Mouse (Mus musculus) CH12.LX (cell line): Measurements from ENCODE around the gene Olfr263. TPM values are rescaled to one million over a fixed set of nuclear protein-coding genes. Genes with fewer than 3 reads are reported as not detected.
A peak's percentile ranks its signal among the peaks of the same experiment; 100 is the strongest.

ENCODE experiments used
- DNase-seq: peaks from one replicate; pipeline ENCODE4 v3.0.0-alpha.2; 2013; ENCODE audit errors: extremely low read depth
- H3K27ac ChIP-seq: 2 replicates; pipeline ENCODE4 v1.5.1; 2012; ENCODE audit warnings: low read depth, mild to moderate bottlenecking, control low read depth, moderate library complexity; ENCODE audit not compliant: insufficient read depth
- H3K27me3 ChIP-seq: replicated peaks from 2 replicates; pipeline ENCODE3; 2012; ENCODE audit warnings: inconsistent platforms
- H3K36me3 ChIP-seq, 2 experiments: replicated peaks in 1 of 2; 2 replicates each; pipeline versions ENCODE3 to v1.6.1; 2012; ENCODE audit warnings: inconsistent platforms in 1 of 2, low read length in 1 of 2, mild to moderate bottlenecking in 1 of 2, mixed read lengths in 1 of 2, moderate library complexity in 1 of 2; ENCODE audit not compliant: control insufficient read depth in 1 of 2, insufficient read depth in 1 of 2
- H3K4me1 ChIP-seq, 2 experiments: 2 replicates each; pipeline ENCODE4 v1.6.1; 2012; ENCODE audit warnings: inconsistent platforms in 1 of 2, moderate library complexity in 1 of 2; ENCODE audit not compliant: insufficient read depth in 2 of 2, control insufficient read depth in 1 of 2
- H3K4me2 ChIP-seq: 2 replicates; pipeline ENCODE4 v1.6.1; 2012; ENCODE audit warnings: low read depth, mild to moderate bottlenecking, control low read depth; ENCODE audit not compliant: poor library complexity, insufficient read depth, severe bottlenecking
- H3K4me3 ChIP-seq, 3 experiments: fragments of 150-350 bp in 1 of 3; sonication (generic) in 1 of 3; replicated peaks in 1 of 3; 2 replicates each; pipeline versions ENCODE3 to v1.5.1; 2011 to 2012; ENCODE audit warnings: low read depth in 2 of 3, low read length in 2 of 3, mild to moderate bottlenecking in 2 of 3, moderate library complexity in 2 of 3, control low read depth in 1 of 3, improper control_type of control experiment in 1 of 3, inconsistent platforms in 1 of 3, mixed read lengths in 1 of 3; ENCODE audit not compliant: poor library complexity in 1 of 3
- H3K79me2 ChIP-seq: replicated peaks from 2 replicates; pipeline ENCODE4 v1.6.1; 2012; ENCODE audit warnings: mild to moderate bottlenecking, moderate library complexity; ENCODE audit not compliant: control insufficient read depth, poor library complexity, insufficient read depth, severe bottlenecking; ENCODE audit errors: extremely low read depth
- H3K9ac ChIP-seq: 2 replicates; pipeline ENCODE4 v1.6.1; 2012; ENCODE audit warnings: low read depth, mild to moderate bottlenecking, control low read depth, moderate library complexity; ENCODE audit not compliant: insufficient read depth
- H3K9me3 ChIP-seq: replicated peaks from 2 replicates; pipeline ENCODE3; 2012; ENCODE audit warnings: low read length, inconsistent platforms, mixed read lengths
- BHLHE40 ChIP-seq: IDR thresholded peaks from 2 replicates; pipeline ENCODE4 v1.6.1; 2011; ENCODE audit warnings: mild to moderate bottlenecking, low read depth, low read length, improper control_type of control experiment
- CHD1 ChIP-seq: IDR thresholded peaks from 2 replicates; pipeline ENCODE4 v1.6.1; 2012; ENCODE audit warnings: low read depth, low read length, improper control_type of control experiment, inconsistent platforms
- CHD2 ChIP-seq: IDR thresholded peaks from 2 replicates; pipeline ENCODE4 v1.6.1; 2011; ENCODE audit warnings: low read length, improper control_type of control experiment
- CTCF ChIP-seq, 2 experiments: IDR thresholded peaks in 1 of 2; conservative IDR thresholded peaks in 1 of 2; 2 replicates each; pipeline ENCODE4 v1.5.1; 2011 to 2012; ENCODE audit warnings: low read depth in 2 of 2, low read length in 2 of 2, improper control_type of control experiment in 1 of 2, inconsistent platforms in 1 of 2, mild to moderate bottlenecking in 1 of 2, moderate library complexity in 1 of 2
- E2F4 ChIP-seq: IDR thresholded peaks from 2 replicates; pipeline ENCODE4 v1.6.1; 2011; ENCODE audit warnings: low read depth, low read length, improper control_type of control experiment; ENCODE audit not compliant: insufficient replicate concordance
- ELF1 ChIP-seq: IDR thresholded peaks from 2 replicates; pipeline ENCODE4 v1.6.1; 2014; ENCODE audit warnings: low read depth, mild to moderate bottlenecking, inconsistent platforms, low read length, improper control_type of control experiment
- EP300 ChIP-seq: IDR thresholded peaks from 2 replicates; pipeline ENCODE4 v1.6.1; 2011; ENCODE audit warnings: low read length, improper control_type of control experiment
- GABPA ChIP-seq: IDR thresholded peaks from 2 replicates; pipeline ENCODE4 v1.6.1; 2012; ENCODE audit warnings: low read depth, low read length, improper control_type of control experiment, inconsistent platforms; ENCODE audit not compliant: insufficient replicate concordance
- IRF4 ChIP-seq: IDR thresholded peaks from 2 replicates; pipeline ENCODE4 v1.6.1; 2014; ENCODE audit warnings: low read depth, mild to moderate bottlenecking, inconsistent platforms, low read length, improper control_type of control experiment
- JUND ChIP-seq: conservative IDR thresholded peaks from 2 replicates; pipeline ENCODE4 v1.6.1; 2011; ENCODE audit warnings: low read depth, low read length, improper control_type of control experiment
- KAT2A ChIP-seq: IDR thresholded peaks from 2 replicates; pipeline ENCODE4 v1.6.1; 2012; ENCODE audit warnings: low read length, improper control_type of control experiment, inconsistent platforms; ENCODE audit not compliant: insufficient replicate concordance
- MAZ ChIP-seq: IDR thresholded peaks from 2 replicates; pipeline ENCODE4 v1.6.1; 2012; ENCODE audit warnings: low read depth, mild to moderate bottlenecking, inconsistent platforms, low read length, improper control_type of control experiment, moderate library complexity
- MXI1 ChIP-seq: IDR thresholded peaks from 2 replicates; pipeline ENCODE4 v1.6.1; 2011; ENCODE audit warnings: mild to moderate bottlenecking, low read depth, low read length, improper control_type of control experiment
- NELFE ChIP-seq: IDR thresholded peaks from 2 replicates; pipeline ENCODE4 v1.6.1; 2011; ENCODE audit warnings: low read depth, low read length, improper control_type of control experiment
- PAX5 ChIP-seq: IDR thresholded peaks from 2 replicates; pipeline ENCODE4 v1.6.1; 2012; ENCODE audit warnings: low read length, inconsistent platforms, mixed read lengths
- POLR2AphosphoS2 ChIP-seq: IDR thresholded peaks from 2 replicates; pipeline ENCODE4 v1.6.1; 2011; ENCODE audit warnings: low read depth, low read length, improper control_type of control experiment
- RCOR1 ChIP-seq: conservative IDR thresholded peaks from 2 replicates; pipeline ENCODE4 v1.6.1; 2012; ENCODE audit warnings: low read depth, mild to moderate bottlenecking, inconsistent platforms, low read length, improper control_type of control experiment
- SMC3 ChIP-seq: IDR thresholded peaks from 2 replicates; pipeline ENCODE4 v1.6.1; 2011; ENCODE audit warnings: low read depth, low read length, improper control_type of control experiment
- TBP ChIP-seq: conservative IDR thresholded peaks from 2 replicates; pipeline ENCODE4 v1.6.1; 2011; ENCODE audit warnings: low read depth, low read length, improper control_type of control experiment
- TCF12 ChIP-seq: IDR thresholded peaks from 2 replicates; pipeline ENCODE4 v1.6.1; 2014; ENCODE audit warnings: low read depth, mild to moderate bottlenecking, inconsistent platforms, low read length, improper control_type of control experiment
- USF2 ChIP-seq: conservative IDR thresholded peaks from 2 replicates; pipeline ENCODE4 v1.6.1; 2011; ENCODE audit warnings: low read depth, low read length, improper control_type of control experiment
- ZKSCAN1 ChIP-seq: IDR thresholded peaks from 2 replicates; pipeline ENCODE4 v1.6.1; 2012; ENCODE audit warnings: low read depth, inconsistent platforms, low read length, improper control_type of control experiment, borderline replicate concordance
- ZMIZ1 ChIP-seq: IDR thresholded peaks from 2 replicates; pipeline ENCODE4 v1.6.1; 2012; ENCODE audit warnings: low read depth, mild to moderate bottlenecking, inconsistent platforms, low read length, improper control_type of control experiment
- ZNF384 ChIP-seq: IDR thresholded peaks from 2 replicates; pipeline ENCODE4 v1.6.1; 2012; ENCODE audit warnings: low read depth, low read length, improper control_type of control experiment, inconsistent platforms
- dilution Hi-C: fragments of 300-500 bp; cut with MboI; formaldehyde crosslinking; loops from 2 replicates; pipeline ENCODE4 v1.14.3; 2020; ENCODE audit warnings: low sequenced_read_pairs; ENCODE audit not compliant: extremely low pct_unique_long_range_greater_than_20kb, extremely low pct_ligation_motif_present
- in situ Hi-C: fragments of 300-500 bp; cut with MboI; formaldehyde crosslinking; loops from 3 replicates; pipeline ENCODE4 v1.14.3; 2019; ENCODE audit warnings: low sequenced_read_pairs, low pct_ligation_motif_present, low pct_unique_long_range_greater_than_20kb, mixed read lengths
- polyA plus RNA-seq: library from polyadenylated mRNA; unstranded; fragments of >175 nt; gene quantifications from 2 replicates; pipeline ENCODE4 v1.2.1, GENCODE M21; 2012; ENCODE audit warnings: low read depth; ENCODE audit not compliant: insufficient read length
- total RNA-seq, 2 experiments: library from RNA; depleted of rRNA; stranded (reverse); fragments of 300-350 nt in 1 of 2; fragments of >200 nt in 1 of 2; gene quantifications; 2 replicates each; pipeline ENCODE4 v1.2.3; 2012 to 2014

Gene Olfr263
- total and polyA plus RNA-seq, 3 experiments = not detected

DNA sequence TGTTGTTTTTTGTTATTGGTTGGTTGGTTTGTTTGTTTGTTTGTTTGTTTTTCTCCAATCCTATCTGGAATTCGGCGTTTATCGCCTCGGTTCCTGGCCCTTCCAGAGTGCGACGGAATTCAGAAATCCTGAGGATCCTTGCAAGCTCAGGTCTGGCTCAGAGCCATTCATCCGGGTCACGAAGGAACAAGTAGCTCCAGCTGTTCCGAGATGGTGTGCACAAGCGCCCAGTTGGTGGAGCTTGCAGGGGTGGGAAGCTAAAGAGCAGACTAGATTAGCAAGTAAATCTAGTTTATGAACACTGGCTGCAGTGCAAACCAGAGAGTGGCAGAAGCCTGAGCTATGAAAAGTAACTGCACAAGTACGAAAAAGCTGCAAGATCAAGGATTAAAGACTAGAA, 43.6 kb downstream of the Olfr263 start (continued):
- TF ChIP-seq CHD2 (no peak), RCOR1 (0 out of 2 replicates have a peak, but pooled peaks have one; percentile 59), BHLHE40 (no peak; the same call in 1 of the 2 replicates), E2F4 (no peak)

GRCm38 (mm10) chr13:21176733-21177132, 47.3 kb downstream of the Olfr263 start:
- Histone ChIP-seq H3K4me3 (no peak overlapping the region), H3K36me3 (peaks cover 0 to 2% of the 10 kb centered on the region in 2 experiments), H3K9me3 (no peaks in the 10 kb centered on the region), H3K4me2 (no peak overlapping the region), H3K79me2 (peaks cover 11% of the 10 kb centered on the region), H3K9ac (no peak overlapping the region), H3K27me3 (peaks cover 3% of the 10 kb centered on the region), H3K27ac (no peak overlapping the region), H3K4me1 (peaks cover 6 to 26% of the 10 kb centered on the region in 2 experiments)
- TF ChIP-seq EP300 (no peak), ZNF384 (no peak), ZKSCAN1 (no peak), BHLHE40 (no peak), TBP (no peak), IRF4 (no peak)
- dilution Hi-C loops = no loop called here
- no peak for DNase-seq
- in situ Hi-C loops = loop anchor here (5.0 to 10.0 kb wide), 2 partner anchors 46 to 848 kb away; no protein-coding TSS in a partner anchor

DNA sequence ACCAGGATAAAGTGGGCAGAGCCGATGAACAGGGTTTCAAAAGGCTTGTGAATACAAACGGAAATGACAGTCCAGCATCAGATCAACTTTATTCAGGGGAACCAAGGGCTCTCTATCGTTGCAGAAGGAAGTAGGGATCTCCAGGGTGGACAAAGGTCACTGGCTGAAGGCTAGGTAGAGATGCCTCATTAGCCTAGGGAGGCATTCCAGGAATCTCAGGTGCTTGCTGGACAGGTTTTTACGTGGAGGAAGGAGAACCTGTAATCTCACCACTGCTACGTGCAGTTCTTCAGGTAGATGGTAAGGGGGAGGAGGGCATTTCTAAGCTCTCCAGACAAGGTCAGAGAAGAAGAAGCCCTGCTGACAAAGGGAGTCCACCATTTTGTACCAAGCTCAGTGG, 48.2 kb downstream of the Olfr263 start:
- Histone ChIP-seq H3K27me3 (peaks cover 3% of the 10 kb centered on the region), H3K4me3 (no peak overlapping the region), H3K27ac (no peak overlapping the region), H3K9me3 (no peaks in the 10 kb centered on the region), H3K4me1 (peaks cover 6 to 36% of the 10 kb centered on the region in 2 experiments), H3K9ac (no peak overlapping the region), H3K4me2 (no peak overlapping the region)
- dilution Hi-C loops (no loop called here), in situ Hi-C loops (loop anchor here (5.0 to 10.0 kb wide), 2 partner anchors 45 to 847 kb away; no protein-coding TSS in a partner anchor)
- TF ChIP-seq CHD2 (no peak), SMC3 (no peak), NELFE (no peak), ZKSCAN1 (no peak), TCF12 (no peak), CHD1 (no peak), PAX5 (no peak), KAT2A (no peak), USF2 (no peak), JUND (no peak), CTCF (conservative IDR thresholded peaks at IDR 0.05 in 1 of 2, IDR thresholded peaks at IDR 0.05 in 1 of 2; ENCODE audit: low read depth in 2 of 2, low read length in 2 of 2) (no peak), E2F4 (no peak), MAZ (no peak), ZMIZ1 (no peak), ELF1 (no peak), TBP (no peak), MXI1 (no peak), IRF4 (no peak), POLR2AphosphoS2 (no peak), GABPA (no peak)
- TF ChIP-seq, all 38 proteins: peak for 0
- Histone ChIP-seq H3K79me2 (peaks cover 20% of the 10 kb centered on the region), H3K36me3 (peaks cover 5 to 11% of the 10 kb centered on the region in 2 experiments)
- DNase-seq = no peak
